Mouse (Mus musculus) erythroid progenitor cell, adult 5-6 weeks (primary cell): ENCODE results near the gene Sycp2. TPM values are rescaled to one million over a fixed set of nuclear protein-coding genes. Genes with fewer than 3 reads are reported as not detected.

Experiments used
- ATAC-seq: replicated peaks from 2 replicates; pipeline ENCODE4 v1.8.0; 2016; ENCODE audit warnings: moderate number of reproducible peaks, mild to moderate bottlenecking, moderate TSS enrichment, inconsistent platforms; ENCODE audit not compliant: poor library complexity, low FRiP score, severe bottlenecking
- total RNA-seq, 2 experiments: library from RNA; stranded (forward) in 1 of 2; stranded (reverse) in 1 of 2; fragments of 150-400 nt in 1 of 2; fragments of 186-747, 209-891 nt in 1 of 2; gene quantifications; 2 replicates each; pipeline versions ENCODE4 v1.2.3 to v1.2.4; 2015 to 2017; ENCODE audit warnings: low replicate concordance in 2 of 2

Sycp2 gene
- total RNA-seq, 2 experiments from 2014 or later: 2.9 to 6.3 TPM

DNA sequence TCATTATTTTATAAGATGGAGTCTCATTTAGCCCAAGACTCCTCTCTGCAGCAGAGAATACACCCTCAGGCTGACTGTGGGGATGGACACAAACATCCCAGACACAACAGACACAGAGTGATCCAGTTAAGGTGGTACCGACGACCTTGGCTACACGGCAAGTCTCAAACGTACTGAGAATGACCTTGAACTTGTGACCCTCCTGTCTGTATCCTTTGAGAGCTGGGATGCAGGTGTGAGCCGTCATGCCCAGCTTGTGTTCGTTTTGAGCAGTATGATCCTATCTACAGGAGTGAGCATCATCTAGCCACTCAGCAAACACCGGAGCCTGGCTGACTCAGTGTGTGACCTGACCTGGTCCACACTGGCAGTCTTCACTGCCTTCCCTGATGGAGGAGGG lies 93.9 kb downstream of the Sycp2 start:
- no peak for ATAC-seq

- no peak for ATAC-seq
These were observed 102.8 kb downstream of the Sycp2 start for GRCm38 (mm10) chr2:178304669-178305068.

- ATAC-seq: no peak
These were observed 103.3 kb downstream of the Sycp2 start for GRCm38 (mm10) chr2:178304188-178304529.

DNA sequence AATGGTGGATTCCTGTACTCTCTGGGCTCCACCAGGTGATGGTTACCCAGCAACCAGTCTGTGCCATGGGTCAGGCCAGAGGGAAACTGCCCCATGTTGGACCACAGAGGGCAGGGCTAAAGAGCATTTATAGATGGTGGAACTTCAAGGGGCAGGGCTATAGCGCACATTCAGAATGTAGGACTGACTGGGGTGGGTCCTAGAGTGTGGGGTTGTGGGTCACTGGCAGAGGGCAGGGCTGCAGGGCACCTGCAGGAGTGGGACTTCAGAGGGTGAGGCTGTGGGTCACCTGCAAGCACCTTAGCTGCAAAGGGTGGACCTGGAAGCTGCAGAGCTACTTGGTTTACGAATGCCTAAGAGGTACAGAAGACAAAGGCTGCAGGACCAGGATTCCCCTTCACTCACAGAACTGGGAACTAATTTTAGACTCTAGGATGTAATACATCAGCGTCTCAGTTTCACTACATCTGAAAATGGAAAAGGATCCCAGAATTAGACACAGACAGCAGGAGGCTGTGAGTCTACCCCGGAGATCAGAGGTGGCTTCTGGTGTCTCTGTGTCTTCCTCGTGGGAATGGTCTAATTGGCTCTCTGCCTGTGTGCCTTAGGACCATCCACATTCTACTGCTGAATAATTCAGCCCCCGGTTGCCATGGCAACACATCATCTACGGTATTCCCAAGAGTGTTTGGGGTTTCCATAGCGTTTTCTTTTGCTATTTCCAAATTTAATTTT lies 103.9 kb downstream of the Sycp2 start:
- ATAC-seq: no peak

Other genes with a start within 250 kb of the Sycp2 start
- gene Ppp1r3d, start 6.8 kb upstream of the Sycp2 start, total RNA-seq (2015; ENCODE audit: low replicate concordance): 1.8 and 2.1 TPM in 2 replicates
- gene Ppp1r3d, start 6.8 kb upstream of the Sycp2 start, total RNA-seq (2017; ENCODE audit: low replicate concordance): 0.45 and 0.90 TPM in 2 replicates
- gene Fam217b, start 6.8 kb upstream of the Sycp2 start, total RNA-seq (2015; ENCODE audit: low replicate concordance): 1.1 and 1.7 TPM in 2 replicates
- gene Fam217b, start 6.8 kb upstream of the Sycp2 start, total RNA-seq (2017; ENCODE audit: low replicate concordance): 0.76 and 1.4 TPM in 2 replicates
- gene Cdh26, start 22.8 kb upstream of the Sycp2 start, total RNA-seq (2015; ENCODE audit: low replicate concordance): not detected in 2 replicates
- gene Cdh26, start 22.8 kb upstream of the Sycp2 start, total RNA-seq (2017; ENCODE audit: low replicate concordance): not detected in 2 replicates